Mouse (Mus musculus) liver, adult 2 months (tissue): ENCODE data around the gene Tiam2.

ENCODE experiments used
- CTCF ChIP-seq: fragments of 200-500 bp; IDR thresholded peaks from 2 replicates; pipeline ENCODE4 v1.5.1; 2011; ENCODE audit warnings: low read depth, low read length, control low read depth
- POLR2A ChIP-seq: fragments of 200-500 bp; IDR thresholded peaks from 2 replicates; pipeline ENCODE4 v1.6.1; 2011; ENCODE audit warnings: low read length, control low read depth; ENCODE audit not compliant: insufficient read depth; ENCODE audit errors: extremely low read depth

GRCm38 (mm10) chr17:3515851-3516250 is 189.5 kb downstream of the Tiam2 start:
- TF ChIP-seq POLR2A = no peak
- no peak for TF ChIP-seq CTCF
